11 mouse cellular contexts compared by ENCODE assay signal in genomic region chr15:78607463-78607862, GRCm38 (mm10). TPM values are rescaled to one million over a fixed set of nuclear protein-coding genes. Genes with fewer than 3 reads are reported as not detected.
DNase-seq lines count a peak whose midpoint lies in the region; ATAC-seq and TF ChIP-seq lines count a peak whose summit lies in the region.
"Had no signal": no experiment of that assay in that cellular context is flagged by ENCODE, and none has a peak within 500 bp of the region (broad histone marks: within the 10 kb centered on the region; RNA-seq: fewer than 3 reads in every experiment).

No protein-coding gene starts in this region.

- WGBS in lung, embryonic 14.5 days, result 54% methylated on average over 4 of the region's 4 CpGs

- DNase-seq in lung, embryonic 14.5 days, result peak; percentile 9
- DNase-seq in lung, postnatal 14 days, result no peak
- DNase-seq in NIH3T3 (ENCODE audit: low read depth), result peak; percentile 28
- no peak for DNase-seq in spleen, postnatal 4 days (ENCODE audit: low spot score in 2 of 2)
- DNase-seq in retina, embryonic 14.5 days (ENCODE audit: low spot score), result no peak
- DNase-seq: cerebellum, adult 11 months; kidney, postnatal 25 days had no signal

- H3K4me3 ChIP-seq in lung, embryonic 14.5 days (ENCODE audit: low read depth, low read length), result no peak overlapping the region
- H3K4me3 ChIP-seq: erythroblast, embryonic 14.5 days; heart, embryonic 10.5 days had no signal

- no peak overlapping the region for H3K9ac ChIP-seq in lung, embryonic 14.5 days

- no peaks in the 10 kb centered on the region for H3K27me3 ChIP-seq in lung, embryonic 14.5 days (ENCODE audit: insufficient read depth, low read length)

- H3K4me1 ChIP-seq in lung, embryonic 14.5 days (ENCODE audit: insufficient read depth), result no peaks in the 10 kb centered on the region

- H3K9me3 ChIP-seq in lung, embryonic 14.5 days (ENCODE audit: low read depth, low read length), result no peaks in the 10 kb centered on the region
- H3K9me3 ChIP-seq: heart, embryonic 10.5 days had no signal

- TF ChIP-seq CTCF in lung, embryonic 14.5 days (IDR thresholded peaks at IDR 0.05; ENCODE audit: low read depth), result no peak

- no peak overlapping the region for H3K27ac ChIP-seq in lung, embryonic 14.5 days (ENCODE audit: low read depth)
- H3K27ac ChIP-seq: heart, embryonic 10.5 days had no signal

- no peak; the same call in 1 of the 2 replicates for ATAC-seq in lung, embryonic 14.5 days (ENCODE audit: insufficient read depth)
- ATAC-seq in inflammation-experienced regulatory T-cells, adult 6 months, result peak; percentile 90
- ATAC-seq in monocyte, adult 5-6 weeks (replicated peaks; ENCODE audit: insufficient number of reproducible peaks, low FRiP score, low TSS enrichment, poor library complexity, severe bottlenecking), result peak; percentile 85

- H3K36me3 ChIP-seq in lung, embryonic 14.5 days (ENCODE audit: insufficient read depth), result no peaks in the 10 kb centered on the region
- H3K36me3 ChIP-seq: heart, embryonic 10.5 days had no signal

- H3K4me2 ChIP-seq in lung, embryonic 14.5 days, result no peak overlapping the region

RNA-seq across cellular contexts. Expression of gene Cyth4, which starts 10.6 kb away (rescaled TPM):
- 4.2 and 4.9 TPM in 2 replicates for polyA plus RNA-seq in lung, embryonic 14.5 days (2014; fragmentation: Nextera tagmentation; extraction: Ambion mirVana)
- polyA plus RNA-seq in inflammation-experienced regulatory T-cells, adult 6 months (2017; shearing (Covaris generic)), result 100 to 1,000 TPM; 236 to 339 (median 298) TPM
- 298 to 420 TPM (median 312 TPM) in 3 replicates for total RNA-seq in monocyte, adult 5-6 weeks (2017)

RNA-seq across cellular contexts. Expression of gene Rac2, which starts 34.9 kb away (rescaled TPM):
- 12.2 and 16.2 TPM in 2 replicates for polyA plus RNA-seq in lung, embryonic 14.5 days (2014; fragmentation: Nextera tagmentation; extraction: Ambion mirVana)
- 1,000 to 10,000 TPM; 2,973 to 4,396 (median 4,109) TPM for polyA plus RNA-seq in inflammation-experienced regulatory T-cells, adult 6 months (2017; shearing (Covaris generic))
- 125 to 216 TPM (median 199 TPM) in 3 replicates for total RNA-seq in monocyte, adult 5-6 weeks (2017)

Comparison
In these comparisons a context has a peak if more than half of its experiments do, and no peak if none do; other contexts are left out.
1. DNase-seq: peak in lung, embryonic 14.5 days (single experiment) and NIH3T3 (single experiment); none in lung, postnatal 14 days (single experiment), spleen, postnatal 4 days (0 of 2) and retina, embryonic 14.5 days (single experiment).
2. RNA of gene Cyth4, which starts 10.6 kb away (polyA plus RNA-seq): 236 to 339 TPM in inflammation-experienced regulatory T-cells, adult 6 months; 4.2 to 4.9 TPM in lung, embryonic 14.5 days; every median in the first group is over 10 times any median in the second.
3. RNA of gene Rac2, which starts 34.9 kb away (polyA plus RNA-seq): 2,973 to 4,396 TPM in inflammation-experienced regulatory T-cells, adult 6 months; 12.2 to 16.2 TPM in lung, embryonic 14.5 days; every median in the first group is over 100 times any median in the second.